Mouse (Mus musculus) liver, embryonic 18 days (tissue): ENCODE data around the gene Olfr1019. TPM values are rescaled to one million over a fixed set of nuclear protein-coding genes. Genes with fewer than 3 reads are reported as not detected.

ENCODE experiments used
- polyA plus RNA-seq: library from polyadenylated mRNA; depleted of rRNA; stranded (reverse); fragments of >200 nt; gene quantifications from 2 replicates; pipeline ENCODE4 v1.2.3, GENCODE M21; 2012; rRNA removed

The Olfr1019 gene
- polyA plus RNA-seq, result not detected in 2 replicates

DNA sequence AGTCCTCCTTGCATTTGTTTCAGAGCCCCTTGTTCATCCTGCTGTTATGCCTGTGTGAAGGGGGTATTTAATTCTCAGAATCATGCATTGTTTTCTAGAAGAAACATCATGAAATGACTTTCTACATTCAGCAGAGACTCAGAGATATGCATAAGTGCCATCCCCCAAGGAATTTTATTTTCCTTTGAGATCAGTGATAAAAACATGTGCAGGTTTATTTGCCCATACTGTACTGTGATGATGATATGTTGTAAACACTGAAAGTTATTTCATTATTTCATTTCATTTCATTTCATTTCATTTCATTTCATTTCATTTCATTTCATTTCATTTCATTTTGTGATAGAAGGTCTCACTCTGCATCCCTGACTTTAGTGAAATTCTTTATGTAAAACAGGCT is at the start of gene Olfr1019:
Gene Olfr1019, minus strand, starts transcription at position 101 of the 400 bp plus-strand sequence.

GRCm38 (mm10) chr2:85885340-85885739 is 40.1 kb upstream of the Olfr1019 start, which contains the start of gene Olfr1023:
Gene Olfr1023, plus strand, starts transcription at chr2:85885640.

GRCm38 (mm10) chr2:85868294-85868693 is 23.0 kb upstream of the Olfr1019 start, which contains the start of gene Olfr1022:
Gene Olfr1022, plus strand, starts transcription at chr2:85868594.

DNA sequence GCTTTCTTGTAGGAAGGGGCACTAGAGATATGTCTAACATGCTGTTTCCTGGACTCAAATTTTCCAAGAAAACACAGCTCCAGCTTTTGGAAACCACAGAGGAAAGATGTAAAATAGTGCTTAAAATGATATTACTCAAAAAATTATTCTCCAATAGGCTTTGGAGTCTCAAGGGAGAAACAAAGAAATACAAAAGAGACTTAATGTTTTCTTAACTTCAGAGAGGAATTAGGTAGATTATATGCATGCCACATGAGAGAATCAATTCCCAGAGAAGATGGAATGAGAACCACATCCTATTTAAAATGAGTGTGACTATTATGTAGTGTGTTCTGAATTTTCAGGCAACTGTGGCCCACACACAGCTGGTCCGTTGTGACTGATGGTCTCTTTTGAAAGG is 1.4 kb upstream of the Olfr1019 start, which contains the start of gene Olfr1020:
Gene Olfr1020, plus strand, starts transcription at position 301 of the 400 bp plus-strand sequence.

DNA sequence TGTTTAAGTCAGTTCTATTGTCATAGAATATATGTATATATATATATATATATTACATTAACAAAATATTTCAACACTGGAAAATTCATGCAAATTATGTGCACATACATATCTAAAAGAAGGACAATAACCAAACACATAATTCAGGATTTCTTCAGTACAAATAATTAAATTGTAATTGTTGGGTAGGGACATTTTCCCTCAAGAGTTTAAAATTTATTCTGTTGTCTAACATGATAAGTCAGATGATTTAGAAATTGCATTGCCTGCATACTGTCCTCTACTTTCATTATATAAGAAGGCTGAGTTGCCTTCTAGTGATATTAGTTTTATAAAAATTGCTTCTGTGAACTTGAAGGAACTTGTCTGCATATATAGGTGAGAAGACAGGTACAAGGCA is 27.1 kb downstream of the Olfr1019 start, which contains the start of gene Olfr1018:
Gene Olfr1018, plus strand, starts transcription at position 301 of the 400 bp plus-strand sequence.

GRCm38 (mm10) chr2:85802444-85802843 is 42.8 kb downstream of the Olfr1019 start, which contains the start of gene Olfr1016:
Gene Olfr1016, minus strand, starts transcription at chr2:85802544.

Other genes with a start within 250 kb of the Olfr1019 start
- gene Olfr1000, start 233.6 kb downstream of the Olfr1019 start, polyA plus RNA-seq, result not detected in 2 replicates
- not detected in 2 replicates for gene Olfr1002, start 194.8 kb downstream of the Olfr1019 start, polyA plus RNA-seq
- gene Olfr154, start 181.0 kb downstream of the Olfr1019 start, polyA plus RNA-seq, result not detected in 2 replicates
- not detected in 2 replicates for gene Olfr1006, start 166.7 kb downstream of the Olfr1019 start, polyA plus RNA-seq
- not detected in 2 replicates for gene Olfr1008, start 156.1 kb downstream of the Olfr1019 start, polyA plus RNA-seq
- not detected in 2 replicates for gene Olfr1009, start 130.1 kb downstream of the Olfr1019 start, polyA plus RNA-seq
- gene Olfr1012, start 82.7 kb downstream of the Olfr1019 start, polyA plus RNA-seq, result not detected in 2 replicates
- gene Olfr1013, start 78.4 kb downstream of the Olfr1019 start, polyA plus RNA-seq, result not detected in 2 replicates
- gene Olfr1014, start 72.8 kb downstream of the Olfr1019 start, polyA plus RNA-seq, result not detected in 2 replicates
- not detected in 2 replicates for gene Olfr1015, start 63.5 kb downstream of the Olfr1019 start, polyA plus RNA-seq
- gene Olfr1016, start 42.9 kb downstream of the Olfr1019 start, polyA plus RNA-seq, result not detected in 2 replicates
- not detected in 2 replicates for gene Olfr1018, start 27.0 kb downstream of the Olfr1019 start, polyA plus RNA-seq
- gene Olfr1020, start 1.5 kb upstream of the Olfr1019 start, polyA plus RNA-seq, result not detected in 2 replicates
- gene Olfr1022, start 23.1 kb upstream of the Olfr1019 start, polyA plus RNA-seq, result not detected in 2 replicates
- not detected in 2 replicates for gene Olfr1023, start 40.2 kb upstream of the Olfr1019 start, polyA plus RNA-seq
- not detected in 2 replicates for gene Olfr1024, start 59.6 kb upstream of the Olfr1019 start, polyA plus RNA-seq
- not detected in 2 replicates for gene Olfr1025-ps1, start 69.7 kb upstream of the Olfr1019 start, polyA plus RNA-seq
- not detected in 2 replicates for gene Olfr1026, start 76.1 kb upstream of the Olfr1019 start, polyA plus RNA-seq
- gene Olfr1028, start 105.0 kb upstream of the Olfr1019 start, polyA plus RNA-seq, result not detected in 2 replicates
- not detected in 2 replicates for gene Olfr1029, start 128.4 kb upstream of the Olfr1019 start, polyA plus RNA-seq
- gene Olfr1030, start 133.8 kb upstream of the Olfr1019 start, polyA plus RNA-seq, result not detected in 2 replicates
- not detected in 2 replicates for gene Olfr1031, start 144.8 kb upstream of the Olfr1019 start, polyA plus RNA-seq
- not detected in 2 replicates for gene Olfr1032, start 160.1 kb upstream of the Olfr1019 start, polyA plus RNA-seq
- 3.3 and 3.4 TPM in 2 replicates for gene Olfr1033, start 175.2 kb upstream of the Olfr1019 start, polyA plus RNA-seq
- gene Olfr1034, start 200.4 kb upstream of the Olfr1019 start, polyA plus RNA-seq, result 0.94 and 1.0 TPM in 2 replicates
- not detected in 2 replicates for gene Olfr1036, start 228.5 kb upstream of the Olfr1019 start, polyA plus RNA-seq
- gene Olfr1037, start 241.9 kb upstream of the Olfr1019 start, polyA plus RNA-seq, result not detected in 2 replicates